9 mouse cellular contexts compared by ENCODE assay signal in genomic region chr4:40781143-40781542, GRCm38 (mm10). TPM values are rescaled to one million over a fixed set of nuclear protein-coding genes. Genes with fewer than 3 reads are reported as not detected.
DNase-seq lines count a peak whose midpoint lies in the region; ATAC-seq lines count a peak whose summit lies in the region.
"Had no signal": no experiment of that assay in that cellular context is flagged by ENCODE, and none has a peak within 500 bp of the region (broad histone marks: within the 10 kb centered on the region; RNA-seq: fewer than 3 reads in every experiment).

No protein-coding gene starts in this region.

- no peak overlapping the region for H3K4me3 ChIP-seq in brown adipose tissue, adult 24 weeks (ENCODE audit: insufficient read depth, low read depth, low read length)
- no peak overlapping the region for H3K4me3 ChIP-seq in limb, embryonic 11.5 days (ENCODE audit: low read depth, low read length)
- H3K4me3 ChIP-seq in midbrain, embryonic 11.5 days (ENCODE audit: low read depth, low read length), result no peak overlapping the region
- H3K4me3 ChIP-seq in hindbrain, embryonic 14.5 days (replicated peaks; ENCODE audit: low read length), result no peak overlapping the region
- H3K4me3 ChIP-seq: embryonic facial prominence, embryonic 13.5 days had no signal

- H3K4me1 ChIP-seq in brown adipose tissue, adult 24 weeks (ENCODE audit: control insufficient read depth, insufficient read depth, insufficient read length, low read length), result peaks cover 13% of the 10 kb centered on the region
- H3K4me1 ChIP-seq in limb, embryonic 11.5 days (ENCODE audit: control insufficient read depth, insufficient read depth, low read length), result peaks cover 10% of the 10 kb centered on the region
- no peaks in the 10 kb centered on the region for H3K4me1 ChIP-seq in midbrain, embryonic 11.5 days (ENCODE audit: control insufficient read depth, insufficient read depth, low read length)
- no peaks in the 10 kb centered on the region for H3K4me1 ChIP-seq in hindbrain, embryonic 14.5 days (replicated peaks; ENCODE audit: control insufficient read depth, insufficient read depth, low read length)

- H3K4me2 ChIP-seq in limb, embryonic 11.5 days (ENCODE audit: low read depth, severe bottlenecking), result no peak overlapping the region
- no peak overlapping the region for H3K4me2 ChIP-seq in midbrain, embryonic 11.5 days
- H3K4me2 ChIP-seq in hindbrain, embryonic 14.5 days (replicated peaks), result no peak overlapping the region
- H3K4me2 ChIP-seq: embryonic facial prominence, embryonic 13.5 days had no signal

- peak overlapping the region; percentile 35; the same call in 1 of the 2 replicates for H3K27ac ChIP-seq in brown adipose tissue, adult 24 weeks (replicated peaks; ENCODE audit: low read depth, low read length)
- H3K27ac ChIP-seq in limb, embryonic 11.5 days (replicated peaks; ENCODE audit: low read depth, low read length), result no peak overlapping the region
- no peak overlapping the region for H3K27ac ChIP-seq in midbrain, embryonic 11.5 days (ENCODE audit: low read depth, low read length)
- H3K27ac ChIP-seq in hindbrain, embryonic 14.5 days, result no peak overlapping the region

- H3K9ac ChIP-seq in limb, embryonic 11.5 days (ENCODE audit: low read length), result no peak overlapping the region
- no peak overlapping the region for H3K9ac ChIP-seq in midbrain, embryonic 11.5 days (ENCODE audit: low read length)
- no peak overlapping the region for H3K9ac ChIP-seq in hindbrain, embryonic 14.5 days

- no peak for ATAC-seq in limb, embryonic 11.5 days (ENCODE audit: insufficient number of reproducible peaks, low FRiP score, low TSS enrichment, low read depth)
- peak; percentile 50 for ATAC-seq in neutrophil, adult 5-6 weeks (ENCODE audit: extremely low read depth, insufficient number of reproducible peaks, low FRiP score, poor library complexity, severe bottlenecking)
- no peak for ATAC-seq in erythroblast, adult 5-6 weeks (replicated peaks; ENCODE audit: low FRiP score, poor library complexity, severe bottlenecking)
- no peak for ATAC-seq in midbrain, embryonic 11.5 days (ENCODE audit: low FRiP score)
- no peak for ATAC-seq in hindbrain, embryonic 14.5 days (ENCODE audit: low FRiP score)

- peak; percentile 74 to 87 for DNase-seq in CD8-positive naive resting alpha-beta T cell, adult 2 months (ENCODE audit: low read depth in 2 of 2, low spot score in 2 of 2)
- DNase-seq in limb, embryonic 11.5 days (ENCODE audit: low spot score), result peak; percentile 39
- no peak for DNase-seq in urinary bladder, postnatal 25 days (ENCODE audit: low spot score)
- DNase-seq in midbrain, embryonic 11.5 days (ENCODE audit: low spot score, missing footprints), result no peak
- DNase-seq in hindbrain, embryonic 14.5 days (ENCODE audit: low spot score), result no peak

- WGBS in limb, embryonic 11.5 days, result 5% methylated on average over 3 of the region's 3 CpGs
- 49% methylated on average over 3 of the region's 3 CpGs for WGBS in midbrain, embryonic 11.5 days
- WGBS in hindbrain, embryonic 14.5 days, result 43% methylated on average over 3 of the region's 3 CpGs

- no peaks in the 10 kb centered on the region for H3K9me3 ChIP-seq in limb, embryonic 11.5 days (ENCODE audit: control insufficient read depth, low read length)
- H3K9me3 ChIP-seq in midbrain, embryonic 11.5 days (ENCODE audit: control insufficient read depth, low read length), result no peaks in the 10 kb centered on the region
- no peaks in the 10 kb centered on the region for H3K9me3 ChIP-seq in hindbrain, embryonic 14.5 days (ENCODE audit: control insufficient read depth, low read length)
- H3K9me3 ChIP-seq: embryonic facial prominence, embryonic 13.5 days had no signal

- no peaks in the 10 kb centered on the region for H3K27me3 ChIP-seq in limb, embryonic 11.5 days (ENCODE audit: control insufficient read depth, insufficient read depth, low read length)
- H3K27me3 ChIP-seq in midbrain, embryonic 11.5 days (ENCODE audit: control insufficient read depth, insufficient read depth, low read length), result no peaks in the 10 kb centered on the region
- no peaks in the 10 kb centered on the region for H3K27me3 ChIP-seq in hindbrain, embryonic 14.5 days (ENCODE audit: control insufficient read depth, insufficient read depth, low read length)
- H3K27me3 ChIP-seq: embryonic facial prominence, embryonic 13.5 days had no signal

- no peaks in the 10 kb centered on the region for H3K36me3 ChIP-seq in limb, embryonic 11.5 days (ENCODE audit: control insufficient read depth, insufficient read depth, low read length)
- H3K36me3 ChIP-seq in midbrain, embryonic 11.5 days (ENCODE audit: control insufficient read depth, insufficient read depth, low read length), result no peaks in the 10 kb centered on the region
- no peaks in the 10 kb centered on the region for H3K36me3 ChIP-seq in hindbrain, embryonic 14.5 days (replicated peaks; ENCODE audit: control insufficient read depth, insufficient read depth)
- H3K36me3 ChIP-seq: embryonic facial prominence, embryonic 13.5 days had no signal

RNA-seq across cellular contexts. Expression of gene Smu1, which starts 23.4 kb away (rescaled TPM):
- polyA plus RNA-seq in brown adipose tissue, adult 24 weeks (2012; ENCODE audit: insufficient read depth, insufficient read length, missing spikeins), result 35.8 and 42.9 TPM in 2 replicates
- 183 and 185 TPM in 2 replicates for polyA plus RNA-seq in limb, embryonic 11.5 days (2014; fragmentation: Nextera tagmentation; extraction: Ambion mirVana)
- 99.4 and 109 TPM in 2 replicates for total RNA-seq in neutrophil, adult 5-6 weeks (2017)
- total RNA-seq in erythroblast, adult 5-6 weeks (2015; ENCODE audit: low replicate concordance), result 19.0 and 23.8 TPM in 2 replicates
- total RNA-seq in erythroblast, adult 5-6 weeks (2017; ENCODE audit: low replicate concordance), result 24.4 and 30.8 TPM in 2 replicates
- polyA plus RNA-seq in midbrain, embryonic 11.5 days (2014; fragmentation: Nextera tagmentation; extraction: Ambion mirVana), result 192 and 194 TPM in 2 replicates
- polyA plus RNA-seq in hindbrain, embryonic 14.5 days (2014; fragmentation: Nextera tagmentation; extraction: Ambion mirVana), result 120 and 122 TPM in 2 replicates

RNA-seq across cellular contexts. Expression of gene Dnaja1, which starts 59.2 kb away (rescaled TPM):
- polyA plus RNA-seq in brown adipose tissue, adult 24 weeks (2012; ENCODE audit: insufficient read depth, insufficient read length, missing spikeins), result 160 and 462 TPM in 2 replicates
- 583 and 614 TPM in 2 replicates for polyA plus RNA-seq in limb, embryonic 11.5 days (2014; fragmentation: Nextera tagmentation; extraction: Ambion mirVana)
- 371 and 454 TPM in 2 replicates for total RNA-seq in neutrophil, adult 5-6 weeks (2017)
- 36.1 and 39.5 TPM in 2 replicates for total RNA-seq in erythroblast, adult 5-6 weeks (2015; ENCODE audit: low replicate concordance)
- total RNA-seq in erythroblast, adult 5-6 weeks (2017; ENCODE audit: low replicate concordance), result 45.3 and 78.4 TPM in 2 replicates
- 710 and 762 TPM in 2 replicates for polyA plus RNA-seq in midbrain, embryonic 11.5 days (2014; fragmentation: Nextera tagmentation; extraction: Ambion mirVana)
- 635 and 648 TPM in 2 replicates for polyA plus RNA-seq in hindbrain, embryonic 14.5 days (2014; fragmentation: Nextera tagmentation; extraction: Ambion mirVana)

Comparison
In these comparisons a context has a peak if more than half of its experiments do, and no peak if none do; other contexts are left out.
1. DNase-seq: peak in CD8-positive naive resting alpha-beta T cell, adult 2 months (2 of 2) and limb, embryonic 11.5 days (single experiment); none in urinary bladder, postnatal 25 days (single experiment), midbrain, embryonic 11.5 days (single experiment) and hindbrain, embryonic 14.5 days (single experiment).